Mouse (Mus musculus) midbrain, embryonic 16.5 days (tissue): Measurements from ENCODE around the gene Rspo4. TPM values are rescaled to one million over a fixed set of nuclear protein-coding genes. Genes with fewer than 3 reads are reported as not detected.

ENCODE experiments used
- ATAC-seq: fragments of 200-750 bp; cut with Nextera tagmentation; 2 replicates; pipeline ENCODE4 v1.8.0; 2017; ENCODE audit warnings: moderate TSS enrichment
- H3K27ac ChIP-seq: fragments of 300-500 bp; sonication (generic); 2 replicates; pipeline ENCODE4 v1.5.1; 2014; ENCODE audit warnings: mild to moderate bottlenecking, low read length, mixed read lengths
- H3K27me3 ChIP-seq: fragments of 300-500 bp; sonication (generic); 2 replicates; pipeline ENCODE4 v1.6.1; 2014; ENCODE audit warnings: low read depth, low read length, mixed read lengths; ENCODE audit not compliant: control insufficient read depth, insufficient read depth
- H3K36me3 ChIP-seq: fragments of 300-500 bp; sonication (generic); 2 replicates; pipeline ENCODE4 v1.6.1; 2014; ENCODE audit warnings: mild to moderate bottlenecking, low read length, moderate library complexity, mixed read lengths; ENCODE audit not compliant: control insufficient read depth, insufficient read depth
- H3K4me1 ChIP-seq: fragments of 300-500 bp; sonication (generic); 2 replicates; pipeline ENCODE4 v1.6.1; 2014; ENCODE audit warnings: mild to moderate bottlenecking, low read length, mixed read lengths; ENCODE audit not compliant: control insufficient read depth, insufficient read depth
- H3K4me2 ChIP-seq: fragments of 300-500 bp; sonication (generic); 2 replicates; pipeline ENCODE4 v1.6.1; 2014; ENCODE audit warnings: mild to moderate bottlenecking, low read length, mixed read lengths
- H3K4me3 ChIP-seq: fragments of 300-500 bp; sonication (generic); 2 replicates; pipeline ENCODE4 v1.5.1; 2014; ENCODE audit warnings: low read depth, mild to moderate bottlenecking, low read length, moderate library complexity, mixed read lengths
- H3K9ac ChIP-seq: fragments of 300-500 bp; sonication (generic); 2 replicates; pipeline ENCODE4 v1.6.1; 2014; ENCODE audit warnings: low read depth, low read length, mixed read lengths
- H3K9me3 ChIP-seq: fragments of 300-500 bp; sonication (generic); replicated peaks from 2 replicates; pipeline ENCODE4 v1.6.1; 2014; ENCODE audit warnings: mild to moderate bottlenecking, low read length, mixed read lengths; ENCODE audit not compliant: control insufficient read depth, poor library complexity, severe bottlenecking
- WGBS: fragments of 180-500 bp; shearing (Covaris S2); extraction: QIAGEN DNeasy Blood & Tissue Kit; methylation state at CpG from one replicate; pipeline ENCODE4 v1.1.7; 2014; 5-methylcytosine and 5-hydroxymethylcytosine counted together
- polyA plus RNA-seq: library from polyadenylated mRNA; unstranded; fragments of >200 nt; fragmentation: Nextera tagmentation; extraction: Ambion mirVana; gene quantifications from 2 replicates; pipeline ENCODE4 v1.2.1, GENCODE M21; 2015

Rspo4 gene
- polyA plus RNA-seq, 1 experiment from 2014 or later: 0.51 TPM

- no peak overlapping the region for H3K4me2 ChIP-seq
- no peaks in the 10 kb centered on the region for H3K36me3 ChIP-seq
- ATAC-seq: no peak
- no peaks in the 10 kb centered on the region for H3K4me1 ChIP-seq
- H3K4me3 ChIP-seq: no peak overlapping the region
- H3K9me3 ChIP-seq: no peaks in the 10 kb centered on the region
- H3K27me3 ChIP-seq: no peaks in the 10 kb centered on the region
- no peak overlapping the region for H3K9ac ChIP-seq
- 65% methylated on average over 2 of the region's 2 CpGs for WGBS
- no peak overlapping the region for H3K27ac ChIP-seq
Observed at GRCm38 (mm10) chr2:151879760-151880159, 37.0 kb downstream of the Rspo4 start.

GRCm38 (mm10) chr2:151891031-151891430, 48.3 kb downstream of the Rspo4 start:
- Histone ChIP-seq H3K4me3 (no peak overlapping the region), H3K27me3 (no peaks in the 10 kb centered on the region), H3K36me3 (no peaks in the 10 kb centered on the region), H3K27ac (no peak overlapping the region), H3K4me2 (no peak overlapping the region), H3K4me1 (peaks cover 5% of the 10 kb centered on the region; the same call in 1 of the 2 replicates), H3K9me3 (no peaks in the 10 kb centered on the region), H3K9ac (no peak overlapping the region)
- WGBS: 60% methylated on average over 6 of the region's 6 CpGs
- no peak for ATAC-seq

- ATAC-seq: peak; percentile 68
- peak overlapping the region; percentile 17; the same call in 1 of the 2 replicates for H3K27ac ChIP-seq
- peaks cover 5% of the 10 kb centered on the region; the same call in 1 of the 2 replicates for H3K4me1 ChIP-seq
- H3K9me3 ChIP-seq: no peaks in the 10 kb centered on the region
- 0 out of 2 replicates have a peak overlapping the region, but pooled peaks have one; percentile 20 for H3K9ac ChIP-seq
- no peaks in the 10 kb centered on the region for H3K36me3 ChIP-seq
- WGBS: 39% methylated on average over 15 of the region's 15 CpGs
- H3K4me3 ChIP-seq: no peak overlapping the region
- no peaks in the 10 kb centered on the region for H3K27me3 ChIP-seq
- no peak overlapping the region for H3K4me2 ChIP-seq
Observed at GRCm38 (mm10) chr2:151893122-151893774, 50.5 kb downstream of the Rspo4 start.

- peak; percentile 62 for ATAC-seq
- whole genome bisulfite sequencing: 68% methylated on average over 8 of the region's 8 CpGs
Observed at GRCm38 (mm10) chr2:151894209-151894980, 51.7 kb downstream of the Rspo4 start.

GRCm38 (mm10) chr2:151895911-151896310, 53.2 kb downstream of the Rspo4 start:
- Histone ChIP-seq H3K4me1 (peaks cover 5% of the 10 kb centered on the region; the same call in 1 of the 2 replicates), H3K4me2 (no peak overlapping the region), H3K4me3 (no peak overlapping the region), H3K9ac (no peak overlapping the region), H3K36me3 (no peaks in the 10 kb centered on the region), H3K27me3 (no peaks in the 10 kb centered on the region), H3K9me3 (no peaks in the 10 kb centered on the region), H3K27ac (no peak overlapping the region)
- no peak for ATAC-seq
- WGBS: 85% methylated on average over 5 of the region's 5 CpGs

More at GRCm38 (mm10) chr2:151894209-151894980, 51.7 kb downstream of the Rspo4 start:
- H3K4me3 ChIP-seq: no peak overlapping the region
- H3K4me1 ChIP-seq: peaks cover 5% of the 10 kb centered on the region; the same call in 1 of the 2 replicates
- H3K4me2 ChIP-seq: no peak overlapping the region
- H3K9me3 ChIP-seq: no peaks in the 10 kb centered on the region
- H3K36me3 ChIP-seq: no peaks in the 10 kb centered on the region
- no peak overlapping the region for H3K9ac ChIP-seq
- H3K27me3 ChIP-seq: no peaks in the 10 kb centered on the region
- no peak overlapping the region for H3K27ac ChIP-seq

- Histone ChIP-seq H3K4me3 (no peak overlapping the region), H3K27ac (no peak overlapping the region), H3K4me1 (peaks cover 3% of the 10 kb centered on the region; the same call in 1 of the 2 replicates), H3K9ac (no peak overlapping the region), H3K4me2 (no peak overlapping the region), H3K27me3 (no peaks in the 10 kb centered on the region), H3K36me3 (no peaks in the 10 kb centered on the region), H3K9me3 (no peaks in the 10 kb centered on the region)
- no peak for ATAC-seq
- 96% methylated on average over 1 of the region's 1 CpGs for WGBS
Observed at GRCm38 (mm10) chr2:151898106-151898505, 55.4 kb downstream of the Rspo4 start.

GRCm38 (mm10) chr2:151900845-151901244, 58.1 kb downstream of the Rspo4 start:
- Histone ChIP-seq H3K27ac (no peak overlapping the region), H3K4me1 (no peaks in the 10 kb centered on the region), H3K27me3 (no peaks in the 10 kb centered on the region), H3K4me3 (no peak overlapping the region), H3K4me2 (no peak overlapping the region), H3K9me3 (no peaks in the 10 kb centered on the region), H3K9ac (no peak overlapping the region), H3K36me3 (no peaks in the 10 kb centered on the region)
- ATAC-seq: no peak
- WGBS: 80% methylated on average over 4 of the region's 4 CpGs

- H3K4me1 ChIP-seq: no peaks in the 10 kb centered on the region
Observed at GRCm38 (mm10) chr2:151903267-151903666, 60.5 kb downstream of the Rspo4 start.

GRCm38 (mm10) chr2:151903933-151904332, 61.2 kb downstream of the Rspo4 start:
- H3K27ac ChIP-seq: no peak overlapping the region
- H3K9ac ChIP-seq: no peak overlapping the region
- no peaks in the 10 kb centered on the region for H3K27me3 ChIP-seq
- H3K36me3 ChIP-seq: no peaks in the 10 kb centered on the region
- no peak for ATAC-seq
- no peak overlapping the region for H3K4me3 ChIP-seq
- 81% methylated on average over 4 of the region's 4 CpGs for WGBS
- no peak overlapping the region for H3K4me2 ChIP-seq
- H3K4me1 ChIP-seq: no peaks in the 10 kb centered on the region
- no peaks in the 10 kb centered on the region for H3K9me3 ChIP-seq

More at GRCm38 (mm10) chr2:151903267-151903666, 60.5 kb downstream of the Rspo4 start:
- no peak overlapping the region for H3K27ac ChIP-seq
- H3K27me3 ChIP-seq: no peaks in the 10 kb centered on the region
- ATAC-seq: no peak
- H3K4me2 ChIP-seq: no peak overlapping the region
- no peaks in the 10 kb centered on the region for H3K36me3 ChIP-seq
- no peaks in the 10 kb centered on the region for H3K9me3 ChIP-seq
- no peak overlapping the region for H3K4me3 ChIP-seq
- no peak overlapping the region for H3K9ac ChIP-seq
- 92% methylated on average over 6 of the region's 6 CpGs for WGBS
